Mouse (Mus musculus): ENCODE results near the gene Gmip. TPM values are rescaled to one million over a fixed set of nuclear protein-coding genes. Genes with fewer than 3 reads are reported as not detected.

Gene Gmip
- polyA plus RNA-seq, 1 experiment: 31.3 TPM

- DNase-seq (ENCODE audit: low read depth, low spot score): no peak
- WGBS: 52% methylated on average over 3 of the region's 3 CpGs
These were observed 41.4 kb downstream of the Gmip start for GRCm38 (mm10) chr8:69849899-69850298.

GRCm38 (mm10) chr8:69850926-69851506 lies 42.5 kb downstream of the Gmip start:
- DNase-seq (ENCODE audit: low read depth, low spot score): no peak
- WGBS: 79% methylated on average over 7 of the region's 7 CpGs

GRCm38 (mm10) chr8:69853869-69854268 lies 45.4 kb downstream of the Gmip start:
- 89% methylated on average over 10 of the region's 10 CpGs for WGBS
- no peak for DNase-seq (ENCODE audit: low read depth, low spot score)

DNA sequence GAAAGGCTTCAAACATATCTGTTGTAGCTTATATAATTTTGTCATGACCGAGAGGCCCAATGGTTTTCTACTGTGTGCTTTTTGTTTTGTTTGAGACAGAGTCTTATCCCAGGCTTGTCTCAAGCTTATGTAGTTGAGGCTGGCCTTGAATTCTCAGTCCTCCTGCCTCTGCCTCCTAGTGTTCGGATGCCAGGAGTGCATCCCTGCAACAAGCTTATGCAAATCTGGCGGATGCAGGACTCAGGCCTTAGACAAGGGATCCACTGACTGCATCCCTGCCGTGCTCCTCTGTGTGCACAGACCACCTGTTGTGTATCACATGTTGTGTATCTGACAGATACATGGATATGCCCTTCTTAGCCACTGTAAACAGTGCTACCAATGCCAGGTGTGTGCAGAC lies 52.3 kb downstream of the Gmip start:
- 61% methylated on average over 4 of the region's 4 CpGs for WGBS
- no peak for DNase-seq (ENCODE audit: low read depth, low spot score)

DNA sequence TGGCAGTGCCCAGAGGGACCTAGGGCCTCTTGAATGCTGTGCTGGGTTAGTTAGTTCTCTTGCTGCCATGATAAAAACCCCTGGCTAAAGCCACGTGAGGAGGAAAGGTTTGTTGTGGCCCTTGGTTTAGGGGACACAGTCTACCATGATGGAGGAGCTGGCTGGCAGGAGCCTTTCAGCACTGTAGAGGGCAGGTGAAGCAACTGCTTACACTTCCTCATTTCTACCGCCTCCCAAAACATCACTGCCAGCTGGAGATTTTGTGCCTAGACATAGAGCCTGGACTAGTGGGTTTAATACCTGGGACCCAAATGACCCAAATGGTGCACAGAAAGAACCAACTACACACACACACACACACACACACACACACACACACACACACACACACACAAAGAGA lies 52.8 kb downstream of the Gmip start:
- WGBS: 55% methylated on average over 2 of the region's 2 CpGs
- DNase-seq (ENCODE audit: low read depth, low spot score): no peak

GRCm38 (mm10) chr8:69863387-69864020 lies 55.0 kb downstream of the Gmip start:
- 55% methylated on average over 5 of the region's 5 CpGs for WGBS
- no peak for DNase-seq (ENCODE audit: low read depth, low spot score)

GRCm38 (mm10) chr8:69864180-69864579 lies 55.7 kb downstream of the Gmip start:
- no peak for DNase-seq (ENCODE audit: low read depth, low spot score)
- WGBS: 51% methylated on average over 5 of the region's 5 CpGs

DNA sequence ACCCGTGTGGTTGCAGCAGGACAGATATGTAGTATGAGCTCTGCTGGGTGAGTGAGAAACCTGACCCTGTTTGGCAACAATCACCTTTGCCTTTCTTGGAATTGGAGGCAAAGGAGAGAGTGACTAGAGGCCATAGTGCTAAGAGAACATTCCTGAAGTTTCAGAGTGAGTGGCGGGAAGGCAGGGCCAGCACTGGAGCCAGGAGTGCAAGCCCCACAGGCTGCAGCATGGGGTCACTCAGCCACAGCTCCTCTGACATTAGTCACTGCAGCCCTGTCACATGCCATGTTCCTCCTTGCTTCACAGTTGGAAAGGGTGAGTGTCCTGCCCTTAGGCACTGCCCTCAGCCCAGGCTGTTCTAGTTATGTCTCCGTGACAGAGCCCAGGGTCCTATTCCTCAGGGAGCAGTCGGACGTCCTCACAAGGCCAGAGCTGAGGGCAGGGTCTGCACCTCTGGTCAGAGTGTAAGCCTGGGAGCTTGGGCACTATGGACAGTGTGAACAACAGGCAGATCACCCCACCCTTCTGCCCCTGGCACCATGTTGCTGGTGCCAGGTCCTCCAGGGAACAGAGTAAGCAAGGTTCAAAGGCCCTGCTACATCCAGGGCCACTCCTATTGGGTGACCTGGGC lies 59.3 kb downstream of the Gmip start:
- WGBS: 81% methylated on average over 5 of the region's 5 CpGs
- DNase-seq (ENCODE audit: low read depth, low spot score): no peak

GRCm38 (mm10) chr8:69870003-69870765 lies 61.7 kb downstream of the Gmip start:
- no peak for DNase-seq (ENCODE audit: low read depth, low spot score)
- WGBS: 78% methylated on average over 11 of the region's 11 CpGs

GRCm38 (mm10) chr8:69870907-69871306 lies 62.4 kb downstream of the Gmip start:
- 76% methylated on average over 6 of the region's 6 CpGs for WGBS
- DNase-seq (ENCODE audit: low read depth, low spot score): no peak

Other genes with a start within 250 kb of the Gmip start
- gene Zfp868, start 183.1 kb upstream of the Gmip start, polyA plus RNA-seq (2012; rRNA removed): 4.8 and 5.2 TPM in 2 replicates
- 0.38 and 0.43 TPM in 2 replicates for gene Zfp964, start 154.2 kb upstream of the Gmip start, polyA plus RNA-seq (2012; rRNA removed)
- 3.0 and 3.9 TPM in 2 replicates for gene Zfp869, start 98.0 kb upstream of the Gmip start, polyA plus RNA-seq (2012; rRNA removed)
- 1.4 and 2.5 TPM in 2 replicates for gene Zfp963, start 58.7 kb upstream of the Gmip start, polyA plus RNA-seq (2012; rRNA removed)
- gene Gm20422, start 33.8 kb upstream of the Gmip start, polyA plus RNA-seq (2012; rRNA removed): 1.2 TPM in 1 of 2 replicates, not detected in the other
- 69.2 and 102 TPM in 2 replicates for gene Atp13a1, start 17.5 kb upstream of the Gmip start, polyA plus RNA-seq (2012; rRNA removed)
- gene Zfp866, start 17.5 kb upstream of the Gmip start, polyA plus RNA-seq (2012; rRNA removed): 6.0 and 8.5 TPM in 2 replicates
- gene Lpar2, start 13.8 kb downstream of the Gmip start, polyA plus RNA-seq (2012; rRNA removed): 1.1 and 2.0 TPM in 2 replicates
- gene Pbx4, start 23.8 kb downstream of the Gmip start, polyA plus RNA-seq (2012; rRNA removed): 3.3 and 6.5 TPM in 2 replicates
- 0.03 and 0.07 TPM in 2 replicates for gene Cilp2, start 79.0 kb downstream of the Gmip start, polyA plus RNA-seq (2012; rRNA removed)
- gene Tssk6, start 93.5 kb downstream of the Gmip start, polyA plus RNA-seq (2012; rRNA removed): 0.64 and 0.66 TPM in 2 replicates
- 111 and 119 TPM in 2 replicates for gene Ndufa13, start 93.9 kb downstream of the Gmip start, polyA plus RNA-seq (2012; rRNA removed)
- 1.1 and 1.8 TPM in 2 replicates for gene Yjefn3, start 94.0 kb downstream of the Gmip start, polyA plus RNA-seq (2012; rRNA removed)
- gene Gatad2a, start 187.7 kb downstream of the Gmip start, polyA plus RNA-seq (2012; rRNA removed): 45.2 and 73.1 TPM in 2 replicates
- gene Mau2, start 234.1 kb downstream of the Gmip start, polyA plus RNA-seq (2012; rRNA removed): 52.0 and 84.9 TPM in 2 replicates
- 10.8 and 11.1 TPM in 2 replicates for gene Sugp1, start 234.1 kb downstream of the Gmip start, polyA plus RNA-seq (2012; rRNA removed)

Measured in large intestine, adult 2 months (tissue).